Mouse (Mus musculus): ENCODE data around the gene Itpr3. TPM values are rescaled to one million over a fixed set of nuclear protein-coding genes. Genes with fewer than 3 reads are reported as not detected.

Gene Itpr3
- polyA plus RNA-seq, 1 experiment from 2014 or later, result 6.1 TPM

DNA sequence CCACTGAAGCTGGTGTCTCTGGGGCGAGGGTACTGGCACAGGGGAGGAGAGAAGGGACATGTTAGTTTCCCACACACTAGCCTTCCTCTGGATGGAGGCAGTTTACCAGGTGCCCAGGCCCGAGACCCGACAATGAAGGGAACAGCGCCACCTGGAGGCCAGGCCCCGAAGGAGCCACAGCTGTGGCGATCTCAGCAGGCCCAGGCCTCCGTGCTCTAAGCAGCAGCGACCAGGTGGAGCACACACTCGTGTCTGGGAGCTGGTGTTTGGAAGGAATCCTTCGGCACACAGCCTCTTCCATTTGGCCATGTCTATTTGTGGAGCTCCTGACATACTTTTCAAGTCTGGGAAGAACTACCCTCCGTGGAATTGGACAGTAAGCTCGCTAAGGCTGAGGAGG is 68.1 kb downstream of the Itpr3 start:
- H3K4me2 ChIP-seq (ENCODE audit: low read depth, low read length), result no peak overlapping the region
- peak; percentile 40; the same call in 1 of the 2 replicates for ATAC-seq (ENCODE audit: low read depth)
- H3K9me3 ChIP-seq (ENCODE audit: control insufficient read depth, low read length), result no peaks in the 10 kb centered on the region
- WGBS, result 39% methylated on average over 12 of the region's 12 CpGs
- no peaks in the 10 kb centered on the region for H3K27me3 ChIP-seq (ENCODE audit: control insufficient read depth, insufficient read depth, low read depth, low read length)
- peak overlapping the region; percentile 8; the same call in 1 of the 2 replicates for H3K9ac ChIP-seq (ENCODE audit: low read length)
- peaks cover 13% of the 10 kb centered on the region for H3K36me3 ChIP-seq (ENCODE audit: control insufficient read depth, insufficient read depth, low read length)
- peaks cover 4% of the 10 kb centered on the region; the same call in 1 of the 2 replicates for H3K4me1 ChIP-seq (replicated peaks; ENCODE audit: control insufficient read depth, insufficient read depth, low read length)
- no peak overlapping the region for H3K4me3 ChIP-seq (ENCODE audit: low read length)
- peak overlapping the region; percentile 28 for H3K27ac ChIP-seq (ENCODE audit: low read length)

DNA sequence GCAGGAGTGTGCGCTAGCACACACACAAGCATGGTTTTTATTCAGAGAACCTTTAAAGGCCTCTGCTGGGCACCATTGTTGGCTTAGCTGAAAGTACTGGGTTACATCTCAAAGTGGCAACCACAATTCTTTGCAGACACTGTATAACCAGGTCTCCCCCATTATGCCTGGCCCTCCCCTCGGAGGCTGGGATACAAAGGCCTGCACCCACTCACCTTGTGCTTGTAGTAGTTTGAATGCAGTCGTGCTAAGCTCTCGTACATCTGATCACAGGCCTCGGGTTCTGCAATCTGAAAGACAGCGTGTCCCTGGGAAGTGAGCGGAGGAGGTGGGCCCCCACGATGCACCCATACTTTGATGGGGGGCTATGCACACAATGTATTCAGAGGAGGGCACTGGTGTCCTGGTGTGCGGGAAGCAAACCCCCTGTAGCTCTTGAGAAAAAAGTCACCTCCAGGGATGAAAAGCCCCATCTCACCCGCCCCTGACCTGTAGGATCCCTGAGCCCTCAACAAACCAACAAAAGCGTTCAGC is 68.6 kb downstream of the Itpr3 start:
- no peak for ATAC-seq (ENCODE audit: low read depth)
- WGBS, result 86% methylated on average over 11 of the region's 11 CpGs
- no peak overlapping the region for H3K27ac ChIP-seq (ENCODE audit: low read length)
- no peaks in the 10 kb centered on the region for H3K9me3 ChIP-seq (ENCODE audit: control insufficient read depth, low read length)
- H3K9ac ChIP-seq (ENCODE audit: low read length), result no peak overlapping the region
- H3K4me1 ChIP-seq (replicated peaks; ENCODE audit: control insufficient read depth, insufficient read depth, low read length), result peaks cover 8% of the 10 kb centered on the region
- H3K4me2 ChIP-seq (ENCODE audit: low read depth, low read length), result no peak overlapping the region
- no peaks in the 10 kb centered on the region for H3K27me3 ChIP-seq (ENCODE audit: control insufficient read depth, insufficient read depth, low read depth, low read length)
- H3K4me3 ChIP-seq (ENCODE audit: low read length), result no peak overlapping the region
- peaks cover 13% of the 10 kb centered on the region for H3K36me3 ChIP-seq (ENCODE audit: control insufficient read depth, insufficient read depth, low read length)

DNA sequence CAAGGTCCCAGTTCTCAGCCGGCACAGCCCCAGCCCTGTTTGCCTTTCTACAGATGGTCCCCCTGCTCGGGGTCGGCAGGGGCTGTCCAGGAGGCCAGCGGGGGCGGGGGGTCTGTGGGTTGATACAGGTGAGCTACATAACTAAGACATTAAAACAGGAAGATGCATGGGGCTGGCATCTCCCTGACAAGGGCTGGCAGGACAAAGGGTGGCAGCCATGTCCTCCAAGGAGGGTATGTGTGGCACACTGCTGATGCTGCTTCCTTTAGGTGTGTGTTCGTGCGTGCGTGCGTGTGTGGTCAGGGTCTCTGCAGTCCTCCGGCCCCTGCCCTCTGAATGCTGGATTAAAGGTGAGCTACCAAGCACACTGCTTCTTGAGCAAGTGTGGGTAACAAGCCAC is 69.9 kb downstream of the Itpr3 start:
- no peaks in the 10 kb centered on the region for H3K27me3 ChIP-seq (ENCODE audit: control insufficient read depth, insufficient read depth, low read depth, low read length)
- H3K4me2 ChIP-seq (ENCODE audit: low read depth, low read length), result no peak overlapping the region
- no peak overlapping the region for H3K27ac ChIP-seq (ENCODE audit: low read length)
- H3K4me3 ChIP-seq (ENCODE audit: low read length), result no peak overlapping the region
- peaks cover 9% of the 10 kb centered on the region for H3K36me3 ChIP-seq (ENCODE audit: control insufficient read depth, insufficient read depth, low read length)
- H3K9me3 ChIP-seq (ENCODE audit: control insufficient read depth, low read length), result no peaks in the 10 kb centered on the region
- ATAC-seq (ENCODE audit: low read depth), result no peak
- peaks cover 8% of the 10 kb centered on the region for H3K4me1 ChIP-seq (replicated peaks; ENCODE audit: control insufficient read depth, insufficient read depth, low read length)
- 69% methylated on average over 10 of the region's 10 CpGs for WGBS
- H3K9ac ChIP-seq (ENCODE audit: low read length), result no peak overlapping the region

DNA sequence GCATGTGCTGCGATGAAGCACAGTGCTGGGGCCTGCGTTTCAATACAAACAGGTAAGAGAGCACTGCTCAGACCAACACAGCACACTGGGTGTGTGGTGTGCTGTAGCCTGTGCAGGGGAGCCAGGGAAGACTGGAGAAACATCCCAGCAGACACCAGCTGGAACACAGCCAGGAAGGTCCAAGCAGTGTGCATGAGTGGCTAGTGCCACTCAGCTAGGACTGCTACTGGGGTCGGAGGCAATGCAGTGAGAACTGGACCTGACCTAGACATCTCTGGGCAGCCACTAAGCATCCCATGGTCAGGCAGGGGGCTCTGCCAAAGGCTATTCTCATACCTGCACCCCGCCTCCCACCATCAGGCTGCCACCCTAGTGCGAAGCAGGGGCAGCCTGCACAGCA is 71.1 kb downstream of the Itpr3 start:
- Histone ChIP-seq H3K27me3 (ENCODE audit: control insufficient read depth, insufficient read depth, low read depth, low read length) (no peaks in the 10 kb centered on the region), H3K9ac (ENCODE audit: low read length) (no peak overlapping the region), H3K4me3 (ENCODE audit: low read length) (no peak overlapping the region), H3K27ac (ENCODE audit: low read length) (no peak overlapping the region), H3K4me2 (ENCODE audit: low read depth, low read length) (no peak overlapping the region), H3K36me3 (ENCODE audit: control insufficient read depth, insufficient read depth, low read length) (peaks cover 2% of the 10 kb centered on the region), H3K4me1 (replicated peaks; ENCODE audit: control insufficient read depth, insufficient read depth, low read length) (peaks cover 9% of the 10 kb centered on the region), H3K9me3 (ENCODE audit: control insufficient read depth, low read length) (no peaks in the 10 kb centered on the region)
- 90% methylated on average over 5 of the region's 5 CpGs for WGBS
- ATAC-seq (ENCODE audit: low read depth), result no peak

DNA sequence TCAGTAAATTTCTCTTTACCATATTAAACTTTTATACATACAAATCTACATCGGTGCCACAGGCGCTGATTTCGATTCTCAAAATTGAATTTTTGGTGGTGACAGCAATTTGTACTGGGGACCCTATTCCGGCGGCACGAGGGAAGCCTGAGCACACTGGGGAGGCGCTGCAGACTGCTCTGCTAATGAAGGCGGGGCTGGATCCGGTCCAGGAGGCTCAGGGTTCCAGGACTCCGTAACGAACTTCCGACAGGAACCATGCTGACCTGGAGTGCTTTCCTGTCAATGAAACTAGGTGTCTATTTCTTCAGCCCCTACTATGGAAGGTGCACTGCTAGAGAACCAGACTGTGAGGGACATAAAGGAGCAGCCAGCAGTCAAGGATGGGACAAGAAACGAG is 72.2 kb downstream of the Itpr3 start:
- no peak overlapping the region for H3K27ac ChIP-seq (ENCODE audit: low read length)
- no peak overlapping the region; the same call in 1 of the 2 replicates for H3K9ac ChIP-seq (ENCODE audit: low read length)
- peaks cover 12% of the 10 kb centered on the region for H3K4me1 ChIP-seq (replicated peaks; ENCODE audit: control insufficient read depth, insufficient read depth, low read length)
- no peaks in the 10 kb centered on the region for H3K27me3 ChIP-seq (ENCODE audit: control insufficient read depth, insufficient read depth, low read depth, low read length)
- no peak overlapping the region for H3K4me2 ChIP-seq (ENCODE audit: low read depth, low read length)
- no peaks in the 10 kb centered on the region for H3K9me3 ChIP-seq (ENCODE audit: control insufficient read depth, low read length)
- ATAC-seq (ENCODE audit: low read depth), result no peak
- WGBS, result 68% methylated on average over 13 of the region's 13 CpGs
- no peak overlapping the region for H3K4me3 ChIP-seq (ENCODE audit: low read length)
- no peaks in the 10 kb centered on the region for H3K36me3 ChIP-seq (ENCODE audit: control insufficient read depth, insufficient read depth, low read length)

DNA sequence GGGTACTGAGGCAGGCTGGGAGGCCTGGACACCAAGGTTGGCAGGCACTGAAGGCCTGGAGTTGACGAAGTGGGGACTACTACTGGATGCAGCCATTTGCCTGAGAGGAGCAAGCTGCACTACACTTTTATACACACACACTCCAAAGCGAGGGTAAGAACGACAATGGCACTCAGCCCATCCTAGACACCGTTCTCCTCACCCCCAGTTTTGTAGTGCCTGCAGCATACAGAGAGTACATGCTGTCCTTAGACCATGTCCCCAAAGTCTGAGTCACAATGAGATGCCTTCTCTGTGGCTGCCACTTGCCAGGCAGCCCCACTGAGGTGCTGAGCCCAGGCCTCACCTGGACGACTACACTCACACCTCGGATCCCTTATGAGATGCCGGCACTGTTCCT is 72.7 kb downstream of the Itpr3 start:
- 58% methylated on average over 7 of the region's 7 CpGs for WGBS
- peaks cover 12% of the 10 kb centered on the region for H3K4me1 ChIP-seq (replicated peaks; ENCODE audit: control insufficient read depth, insufficient read depth, low read length)
- no peak for ATAC-seq (ENCODE audit: low read depth)

DNA sequence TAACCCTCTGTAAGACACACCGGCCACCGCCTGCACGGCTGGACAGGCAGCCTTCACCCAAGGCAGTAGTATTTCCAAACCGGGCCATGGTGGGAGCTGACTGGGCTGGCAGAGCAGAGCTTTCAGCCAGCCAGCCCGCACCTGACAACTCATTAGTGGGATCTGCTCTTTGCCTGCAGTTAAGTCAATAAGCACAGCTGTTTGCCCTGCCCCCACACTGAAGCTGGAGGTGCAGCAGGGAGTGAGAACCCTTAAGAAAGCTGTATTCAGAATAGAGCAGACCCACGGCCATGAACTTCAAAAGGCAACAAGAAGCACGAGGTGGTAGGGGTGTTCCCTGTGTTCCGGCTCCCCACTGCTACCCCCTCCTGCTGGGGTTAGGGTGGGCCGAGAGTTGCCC is 73.1 kb downstream of the Itpr3 start:
- ATAC-seq (ENCODE audit: low read depth), result no peak
- Histone ChIP-seq H3K27ac (ENCODE audit: low read length) (no peak overlapping the region), H3K9ac (ENCODE audit: low read length) (no peak overlapping the region), H3K27me3 (ENCODE audit: control insufficient read depth, insufficient read depth, low read depth, low read length) (no peaks in the 10 kb centered on the region; the same call in 1 of the 2 replicates), H3K4me3 (ENCODE audit: low read length) (no peak overlapping the region), H3K4me1 (replicated peaks; ENCODE audit: control insufficient read depth, insufficient read depth, low read length) (peaks cover 11% of the 10 kb centered on the region), H3K9me3 (ENCODE audit: control insufficient read depth, low read length) (no peaks in the 10 kb centered on the region), H3K4me2 (ENCODE audit: low read depth, low read length) (no peak overlapping the region), H3K36me3 (ENCODE audit: control insufficient read depth, insufficient read depth, low read length) (no peaks in the 10 kb centered on the region)
- 48% methylated on average over 9 of the region's 9 CpGs for WGBS

More for the DNA sequence above, 72.7 kb downstream of the Itpr3 start:
- Histone ChIP-seq H3K27ac (ENCODE audit: low read length) (no peak overlapping the region), H3K9ac (ENCODE audit: low read length) (no peak overlapping the region; the same call in 1 of the 2 replicates), H3K4me2 (ENCODE audit: low read depth, low read length) (no peak overlapping the region), H3K9me3 (ENCODE audit: control insufficient read depth, low read length) (no peaks in the 10 kb centered on the region), H3K27me3 (ENCODE audit: control insufficient read depth, insufficient read depth, low read depth, low read length) (no peaks in the 10 kb centered on the region; the same call in 1 of the 2 replicates), H3K4me3 (ENCODE audit: low read length) (no peak overlapping the region), H3K36me3 (ENCODE audit: control insufficient read depth, insufficient read depth, low read length) (no peaks in the 10 kb centered on the region)

DNA sequence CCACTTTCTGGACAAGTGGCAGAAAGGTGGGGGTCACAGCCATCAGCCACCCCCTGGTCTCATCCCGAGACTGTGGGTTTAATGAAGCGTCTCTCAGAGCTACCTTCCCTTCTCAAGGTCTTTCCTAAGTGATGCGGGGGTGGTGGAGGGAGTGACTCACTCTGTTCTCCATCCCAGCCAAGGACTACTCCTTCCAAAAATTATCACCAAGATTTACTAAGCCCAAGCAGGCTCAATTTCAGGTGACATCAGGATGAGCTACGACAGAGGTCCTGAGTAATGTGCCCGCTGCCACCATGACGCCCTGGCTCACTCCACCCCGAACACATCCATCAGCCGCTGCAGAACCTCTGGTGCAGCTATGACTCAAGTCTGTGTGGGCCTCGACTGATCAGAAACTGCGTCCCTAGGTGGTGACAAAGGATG is 74.1 kb downstream of the Itpr3 start:
- Histone ChIP-seq H3K4me3 (ENCODE audit: low read length) (no peak overlapping the region), H3K27me3 (ENCODE audit: control insufficient read depth, insufficient read depth, low read depth, low read length) (no peaks in the 10 kb centered on the region; the same call in 1 of the 2 replicates), H3K4me2 (ENCODE audit: low read depth, low read length) (no peak overlapping the region), H3K36me3 (ENCODE audit: control insufficient read depth, insufficient read depth, low read length) (no peaks in the 10 kb centered on the region), H3K4me1 (replicated peaks; ENCODE audit: control insufficient read depth, insufficient read depth, low read length) (peaks cover 10% of the 10 kb centered on the region), H3K27ac (ENCODE audit: low read length) (no peak overlapping the region), H3K9me3 (ENCODE audit: control insufficient read depth, low read length) (no peaks in the 10 kb centered on the region), H3K9ac (ENCODE audit: low read length) (no peak overlapping the region)
- WGBS, result 81% methylated on average over 10 of the region's 10 CpGs
- ATAC-seq (ENCODE audit: low read depth), result no peak

DNA sequence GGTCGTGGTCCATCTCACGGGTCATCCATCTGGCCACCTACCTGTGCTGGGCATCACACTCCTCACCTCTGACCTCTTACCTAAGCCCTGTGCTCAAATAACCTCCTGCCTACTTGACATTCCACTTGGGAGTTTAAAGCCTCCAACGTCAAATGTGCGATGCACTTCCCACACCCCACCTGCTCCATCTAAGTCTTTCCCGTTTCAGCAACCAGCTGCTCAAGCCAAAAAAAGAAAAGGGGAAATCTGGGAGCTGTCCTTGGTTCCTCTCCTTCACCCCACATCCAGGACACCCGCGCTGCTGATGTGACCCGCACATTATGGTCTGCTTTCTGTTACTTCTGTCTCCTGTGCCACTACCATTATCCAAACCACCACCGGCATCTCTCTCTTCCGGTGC is 75.1 kb downstream of the Itpr3 start:
- 82% methylated on average over 10 of the region's 10 CpGs for WGBS
- ATAC-seq (ENCODE audit: low read depth), result no peak
- H3K4me1 ChIP-seq (replicated peaks; ENCODE audit: control insufficient read depth, insufficient read depth, low read length), result peaks cover 10% of the 10 kb centered on the region

More for the DNA sequence above, 75.1 kb downstream of the Itpr3 start:
- no peak overlapping the region for H3K4me2 ChIP-seq (ENCODE audit: low read depth, low read length)
- no peaks in the 10 kb centered on the region for H3K9me3 ChIP-seq (ENCODE audit: control insufficient read depth, low read length)
- H3K4me3 ChIP-seq (ENCODE audit: low read length), result no peak overlapping the region
- H3K9ac ChIP-seq (ENCODE audit: low read length), result no peak overlapping the region
- no peak overlapping the region for H3K27ac ChIP-seq (ENCODE audit: low read length)
- H3K36me3 ChIP-seq (ENCODE audit: control insufficient read depth, insufficient read depth, low read length), result no peaks in the 10 kb centered on the region
- H3K27me3 ChIP-seq (ENCODE audit: control insufficient read depth, insufficient read depth, low read depth, low read length), result no peaks in the 10 kb centered on the region; the same call in 1 of the 2 replicates
